Mouse (Mus musculus): ENCODE results near the gene Evi2a. TPM values are rescaled to one million over a fixed set of nuclear protein-coding genes. Genes with fewer than 3 reads are reported as not detected.

Gene Evi2a
- total and polyA plus RNA-seq, 2 experiments from 2014 or later: 2.5 to 4.6 TPM

GRCm38 (mm10) chr11:79531485-79531884 is 1.1 kb upstream of the Evi2a start:
- H3K4me1 ChIP-seq (ENCODE audit: insufficient read depth): no peaks in the 10 kb centered on the region
- TF ChIP-seq CTCF (IDR thresholded peaks at IDR 0.05; ENCODE audit: low read depth): no peak
- no peaks in the 10 kb centered on the region for H3K27me3 ChIP-seq (ENCODE audit: insufficient read depth, low read length)
- H3K27ac ChIP-seq (ENCODE audit: low read depth, low read length): no peak overlapping the region
- no peak overlapping the region for H3K9ac ChIP-seq
- 0 out of 2 replicates have a peak, but pooled peaks cover 6% of the 10 kb centered on the region for H3K36me3 ChIP-seq (ENCODE audit: insufficient read depth)
- H3K4me2 ChIP-seq (ENCODE audit: low read depth): no peak overlapping the region
- no peak overlapping the region for H3K4me3 ChIP-seq (ENCODE audit: low read depth, low read length)
- 96% methylated on average over 4 of the region's 4 CpGs for WGBS
- no peak for DNase-seq
- H3K9me3 ChIP-seq (ENCODE audit: low read length): no peaks in the 10 kb centered on the region
- no peak for ATAC-seq

DNA sequence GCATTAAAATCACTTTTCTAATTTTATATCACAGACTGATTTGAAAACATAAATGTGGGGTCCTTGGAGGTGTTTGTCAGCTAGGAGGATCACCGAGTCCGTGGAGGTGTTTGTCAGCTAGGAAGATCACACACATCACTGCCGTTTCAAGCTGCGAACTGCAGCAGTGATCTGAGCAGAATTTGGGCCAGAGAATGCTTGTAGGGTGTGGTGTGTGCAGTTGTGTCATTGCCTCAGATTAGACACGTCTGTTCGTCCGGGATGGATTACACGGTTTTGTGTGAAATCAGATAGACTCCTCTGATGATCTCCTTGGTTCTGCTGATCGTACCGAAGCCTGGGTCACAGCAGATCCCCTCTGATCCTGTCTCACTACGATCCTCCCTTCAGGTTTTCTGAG is 365 bp upstream of the Evi2a start:
- Histone ChIP-seq H3K9ac (no peak overlapping the region), H3K4me1 (ENCODE audit: insufficient read depth) (no peaks in the 10 kb centered on the region), H3K4me3 (ENCODE audit: low read depth, low read length) (no peak overlapping the region), H3K4me2 (ENCODE audit: low read depth) (no peak overlapping the region), H3K36me3 (ENCODE audit: insufficient read depth) (0 out of 2 replicates have a peak, but pooled peaks cover 2% of the 10 kb centered on the region), H3K27me3 (ENCODE audit: insufficient read depth, low read length) (no peaks in the 10 kb centered on the region), H3K27ac (ENCODE audit: low read depth, low read length) (no peak overlapping the region), H3K9me3 (ENCODE audit: low read length) (no peaks in the 10 kb centered on the region)
- no peak for TF ChIP-seq CTCF (IDR thresholded peaks at IDR 0.05; ENCODE audit: low read depth)
- ATAC-seq (no peak), DNase-seq (no peak)
- 90% methylated on average over 11 of the region's 11 CpGs for WGBS

DNA sequence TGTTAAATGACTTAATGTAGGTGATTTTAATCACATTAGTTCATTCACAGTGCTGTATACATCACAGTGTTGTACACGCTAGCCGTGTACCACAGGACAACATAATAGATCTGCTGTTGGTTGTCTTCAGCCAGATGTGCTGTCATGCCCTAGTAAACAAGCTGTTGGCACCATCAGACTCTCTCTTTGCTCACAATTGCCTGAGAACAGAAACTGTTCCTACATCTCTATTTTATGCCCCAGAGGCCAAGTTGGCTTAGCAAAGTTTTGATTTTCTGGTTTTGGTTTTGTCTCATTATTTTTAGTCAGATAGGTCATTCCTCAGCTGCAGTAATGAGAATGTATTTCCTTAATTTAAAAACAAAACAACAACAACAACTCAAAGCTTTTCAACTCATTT is 673 bp downstream of the Evi2a start:
- Histone ChIP-seq H3K27me3 (ENCODE audit: insufficient read depth, low read length) (no peaks in the 10 kb centered on the region), H3K4me3 (ENCODE audit: low read depth, low read length) (no peak overlapping the region), H3K9ac (no peak overlapping the region), H3K9me3 (ENCODE audit: low read length) (no peaks in the 10 kb centered on the region), H3K36me3 (ENCODE audit: insufficient read depth) (no peaks in the 10 kb centered on the region), H3K4me1 (ENCODE audit: insufficient read depth) (no peaks in the 10 kb centered on the region), H3K4me2 (ENCODE audit: low read depth) (no peak overlapping the region), H3K27ac (ENCODE audit: low read depth, low read length) (no peak overlapping the region)
- DNase-seq (no peak), ATAC-seq (no peak)
- no peak for TF ChIP-seq CTCF (IDR thresholded peaks at IDR 0.05; ENCODE audit: low read depth)
- 90% methylated on average over 2 of the region's 2 CpGs for WGBS

DNA sequence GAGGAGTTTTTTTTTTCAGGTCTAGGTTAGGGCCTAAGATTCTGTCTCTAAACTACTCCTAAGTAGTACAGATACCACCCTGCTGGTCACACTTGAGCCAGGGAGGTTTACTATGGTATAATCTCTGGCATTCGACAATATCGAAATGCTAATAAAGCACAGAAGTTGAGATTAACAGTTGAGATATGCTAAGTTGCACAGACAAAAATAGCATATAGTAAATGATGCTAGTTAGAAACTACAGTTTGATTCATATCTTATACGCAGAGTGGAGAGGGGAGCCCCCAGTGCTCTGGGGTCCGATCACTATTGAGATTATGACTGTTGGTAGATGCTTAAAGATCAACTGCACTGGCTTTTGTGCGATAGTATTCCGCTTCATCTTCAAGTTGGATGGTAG is 1.2 kb downstream of the Evi2a start:
- Histone ChIP-seq H3K4me3 (ENCODE audit: low read depth, low read length) (no peak overlapping the region), H3K9me3 (ENCODE audit: low read length) (no peaks in the 10 kb centered on the region), H3K4me1 (ENCODE audit: insufficient read depth) (no peaks in the 10 kb centered on the region), H3K27ac (ENCODE audit: low read depth, low read length) (no peak overlapping the region), H3K36me3 (ENCODE audit: insufficient read depth) (no peaks in the 10 kb centered on the region), H3K9ac (no peak overlapping the region), H3K27me3 (ENCODE audit: insufficient read depth, low read length) (no peaks in the 10 kb centered on the region), H3K4me2 (ENCODE audit: low read depth) (no peak overlapping the region)
- no peak for TF ChIP-seq CTCF (IDR thresholded peaks at IDR 0.05; ENCODE audit: low read depth)
- whole genome bisulfite sequencing: 92% methylated on average over 6 of the region's 6 CpGs
- DNase-seq (no peak), ATAC-seq (no peak)

- Histone ChIP-seq H3K27ac (ENCODE audit: low read depth, low read length) (no peak overlapping the region), H3K36me3 (ENCODE audit: insufficient read depth) (no peaks in the 10 kb centered on the region), H3K27me3 (ENCODE audit: insufficient read depth, low read length) (no peaks in the 10 kb centered on the region), H3K4me3 (ENCODE audit: low read depth, low read length) (no peak overlapping the region), H3K4me2 (ENCODE audit: low read depth) (no peak overlapping the region), H3K9me3 (ENCODE audit: low read length) (no peaks in the 10 kb centered on the region), H3K4me1 (ENCODE audit: insufficient read depth) (no peaks in the 10 kb centered on the region), H3K9ac (no peak overlapping the region)
- ATAC-seq (no peak), DNase-seq (no peak)
- TF ChIP-seq CTCF (IDR thresholded peaks at IDR 0.05; ENCODE audit: low read depth): no peak
- WGBS: 96% methylated on average over 3 of the region's 3 CpGs
Measured at GRCm38 (mm10) chr11:79528601-79529000, 1.8 kb downstream of the Evi2a start.

DNA sequence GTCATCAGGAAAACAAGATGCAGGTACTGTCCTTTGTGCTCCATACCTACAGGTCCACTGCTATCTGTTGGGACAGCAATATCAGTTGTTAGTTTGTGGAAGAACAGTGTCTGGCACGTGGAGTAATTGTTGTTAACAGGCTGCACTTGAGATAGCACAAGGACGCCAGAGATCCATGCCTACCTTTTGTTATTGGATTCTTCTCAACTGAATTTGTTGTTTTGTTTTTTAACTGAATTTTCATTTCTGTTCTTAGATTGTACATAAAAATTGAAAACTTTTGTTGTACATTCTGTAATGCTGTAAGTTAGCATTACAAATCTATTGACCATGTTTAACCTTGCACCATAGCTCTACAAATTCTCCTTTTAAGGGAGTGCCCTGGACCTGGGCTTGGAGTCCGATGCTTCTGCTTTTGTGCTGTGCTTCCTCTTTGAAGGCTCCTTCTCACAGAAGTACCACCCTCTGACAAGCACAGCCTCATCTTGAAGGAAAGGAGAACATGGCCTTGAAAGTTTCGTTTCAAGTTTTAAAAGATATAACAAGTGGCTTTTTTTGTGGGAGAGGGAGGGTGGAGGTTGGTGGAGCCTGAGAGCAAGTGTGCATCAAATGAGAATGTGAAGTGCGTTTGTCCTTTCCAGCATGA is 2.5 kb downstream of the Evi2a start:
- ATAC-seq (no peak), DNase-seq (no peak)
- Histone ChIP-seq H3K4me3 (ENCODE audit: low read depth, low read length) (no peak overlapping the region), H3K9me3 (ENCODE audit: low read length) (no peaks in the 10 kb centered on the region), H3K27ac (ENCODE audit: low read depth, low read length) (no peak overlapping the region), H3K4me1 (ENCODE audit: insufficient read depth) (no peaks in the 10 kb centered on the region), H3K27me3 (ENCODE audit: insufficient read depth, low read length) (no peaks in the 10 kb centered on the region), H3K9ac (no peak overlapping the region), H3K4me2 (ENCODE audit: low read depth) (no peak overlapping the region), H3K36me3 (ENCODE audit: insufficient read depth) (no peaks in the 10 kb centered on the region)
- TF ChIP-seq CTCF (IDR thresholded peaks at IDR 0.05; ENCODE audit: low read depth): no peak
- 93% methylated on average over 5 of the region's 5 CpGs for WGBS

DNA sequence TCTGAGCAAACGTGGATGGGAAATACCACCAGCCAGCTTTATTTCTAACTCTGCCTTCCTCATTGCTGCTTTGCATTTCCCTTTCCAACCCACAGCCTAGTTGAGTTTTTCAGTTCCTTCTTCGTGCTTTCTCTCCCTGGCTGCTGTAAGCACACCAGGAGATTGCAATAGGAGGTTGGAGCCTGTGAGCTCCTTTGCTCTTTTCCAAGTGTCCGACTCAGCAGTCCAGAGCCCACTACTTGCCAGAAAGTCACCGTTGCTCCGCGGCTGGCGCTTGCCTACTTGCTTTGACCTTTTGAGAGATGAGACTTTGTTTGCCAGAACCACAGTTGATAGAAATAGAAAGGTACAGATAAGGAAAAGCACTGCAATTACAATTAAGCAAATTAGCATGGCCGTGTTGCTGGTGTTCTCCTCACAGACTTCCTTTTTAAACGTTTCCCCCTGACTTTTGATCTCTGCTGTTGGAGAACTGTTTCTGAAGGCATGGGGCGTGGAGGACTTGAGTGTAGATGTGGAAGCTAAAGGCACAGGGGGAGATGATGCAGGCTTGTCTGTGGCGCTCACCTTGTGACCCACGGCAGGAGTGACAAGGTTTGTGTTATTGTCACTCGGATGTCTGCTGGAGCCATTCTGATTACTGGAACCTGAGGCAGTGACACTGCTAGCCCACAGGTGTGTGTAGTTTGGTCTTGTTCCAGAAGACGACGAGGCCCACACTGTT is 3.2 kb downstream of the Evi2a start:
- no peak for TF ChIP-seq CTCF (IDR thresholded peaks at IDR 0.05; ENCODE audit: low read depth)
- no peaks in the 10 kb centered on the region for H3K27me3 ChIP-seq (ENCODE audit: insufficient read depth, low read length)
- H3K9me3 ChIP-seq (ENCODE audit: low read length): no peaks in the 10 kb centered on the region
- DNase-seq: no peak
- H3K9ac ChIP-seq: no peak overlapping the region
- H3K4me2 ChIP-seq (ENCODE audit: low read depth): no peak overlapping the region
- no peak overlapping the region for H3K4me3 ChIP-seq (ENCODE audit: low read depth, low read length)
- no peak for ATAC-seq
- no peaks in the 10 kb centered on the region for H3K36me3 ChIP-seq (ENCODE audit: insufficient read depth)
- H3K4me1 ChIP-seq (ENCODE audit: insufficient read depth): no peaks in the 10 kb centered on the region
- WGBS: 81% methylated on average over 15 of the region's 15 CpGs
- H3K27ac ChIP-seq (ENCODE audit: low read depth, low read length): peak overlapping the region; percentile 57; the same call in 1 of the 2 replicates
